Mouse (Mus musculus) midbrain, embryonic 13.5 days (tissue): ENCODE results near the gene Inka2. TPM values are rescaled to one million over a fixed set of nuclear protein-coding genes. Genes with fewer than 3 reads are reported as not detected.

Experiments
- ATAC-seq: fragments of 200-750 bp; cut with Nextera tagmentation; 2 replicates; pipeline ENCODE4 v1.8.0; 2017; ENCODE audit warnings: mild to moderate bottlenecking, moderate TSS enrichment, moderate library complexity
- H3K27ac ChIP-seq: fragments of 300-500 bp; sonication (generic); 2 replicates; pipeline ENCODE4 v1.5.1; 2015; ENCODE audit warnings: inconsistent platforms, mild to moderate bottlenecking, moderate library complexity
- H3K27me3 ChIP-seq: fragments of 300-500 bp; sonication (generic); 2 replicates; pipeline ENCODE4 v1.6.1; 2015; ENCODE audit warnings: mild to moderate bottlenecking, inconsistent platforms
- H3K36me3 ChIP-seq: fragments of 300-500 bp; sonication (generic); 2 replicates; pipeline ENCODE4 v1.6.1; 2015; ENCODE audit warnings: mild to moderate bottlenecking, inconsistent platforms
- H3K4me1 ChIP-seq: fragments of 300-500 bp; sonication (generic); replicated peaks from 2 replicates; pipeline ENCODE4 v1.6.1; 2015; ENCODE audit warnings: inconsistent platforms
- H3K4me2 ChIP-seq: fragments of 300-500 bp; sonication (generic); replicated peaks from 2 replicates; pipeline ENCODE4 v1.6.1; 2015; ENCODE audit warnings: moderate library complexity, mild to moderate bottlenecking, inconsistent platforms
- H3K4me3 ChIP-seq: fragments of 300-500 bp; sonication (generic); replicated peaks from 2 replicates; pipeline ENCODE4 v1.5.1; 2015; ENCODE audit warnings: mild to moderate bottlenecking, inconsistent platforms
- H3K9ac ChIP-seq: fragments of 300-500 bp; sonication (generic); replicated peaks from 2 replicates; pipeline ENCODE4 v1.6.1; 2015; ENCODE audit warnings: mild to moderate bottlenecking, inconsistent platforms
- H3K9me3 ChIP-seq: fragments of 300-500 bp; sonication (generic); 2 replicates; pipeline ENCODE4 v1.6.1; 2016; ENCODE audit warnings: mild to moderate bottlenecking, inconsistent platforms
- WGBS: fragments of 180-500 bp; shearing (Covaris S2); methylation state at CpG from one replicate; pipeline ENCODE4 v1.1.7; 2015; 5-methylcytosine and 5-hydroxymethylcytosine counted together
- polyA plus RNA-seq: library from polyadenylated mRNA; unstranded; fragments of >200 nt; fragmentation: Nextera tagmentation; extraction: Ambion mirVana; gene quantifications from 2 replicates; pipeline ENCODE4 v1.2.1, GENCODE M21; 2015

The Inka2 gene
- polyA plus RNA-seq, 1 experiment from 2014 or later = 2.4 TPM

GRCm38 (mm10) chr3:105768529-105768928 lies 64.1 kb downstream of the Inka2 start:
- Histone ChIP-seq H3K27me3 (no peaks in the 10 kb centered on the region), H3K4me3 (no peak overlapping the region), H3K36me3 (no peaks in the 10 kb centered on the region), H3K27ac (no peak overlapping the region), H3K4me1 (no peaks in the 10 kb centered on the region), H3K9me3 (no peaks in the 10 kb centered on the region), H3K9ac (no peak overlapping the region), H3K4me2 (no peak overlapping the region)
- no peak for ATAC-seq
- WGBS = 90% methylated on average over 6 of the region's 6 CpGs

DNA sequence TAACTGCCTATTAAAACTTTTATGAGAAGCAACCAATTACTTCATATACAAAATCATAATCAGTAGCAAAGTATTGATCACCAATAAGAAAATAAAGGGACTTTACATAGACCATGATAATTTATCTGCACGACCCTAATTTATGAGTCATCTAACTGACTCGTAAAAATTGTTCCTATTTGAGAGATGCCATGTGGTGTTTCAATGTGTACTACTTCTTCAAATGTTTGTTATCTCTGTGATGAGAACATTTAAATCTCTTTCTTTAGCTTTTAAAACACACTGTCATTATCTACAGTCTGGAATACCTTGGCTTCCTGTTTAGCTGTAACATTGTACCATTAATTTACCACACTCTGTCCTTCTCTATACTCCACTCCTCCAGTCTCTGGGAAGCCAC lies 65.0 kb downstream of the Inka2 start:
- Histone ChIP-seq H3K9me3 (no peaks in the 10 kb centered on the region), H3K4me3 (no peak overlapping the region), H3K4me2 (no peak overlapping the region), H3K27ac (no peak overlapping the region), H3K27me3 (no peaks in the 10 kb centered on the region), H3K36me3 (no peaks in the 10 kb centered on the region), H3K4me1 (no peaks in the 10 kb centered on the region), H3K9ac (no peak overlapping the region)
- ATAC-seq = no peak
- 95% methylated on average over 2 of the region's 2 CpGs for WGBS

Other genes starting within 250 kb of the Inka2 start
- gene Ddx20, start 17.0 kb upstream of the Inka2 start, polyA plus RNA-seq = 31.0 and 32.0 TPM in 2 replicates
- 74.3 and 76.1 TPM in 2 replicates for gene Rap1a, start 96.7 kb downstream of the Inka2 start, polyA plus RNA-seq
- gene Adora3, start 166.3 kb downstream of the Inka2 start, polyA plus RNA-seq = 0.24 TPM in 1 of 2 replicates, not detected in the other
- not detected in 2 replicates for gene Tmigd3, start 166.3 kb downstream of the Inka2 start, polyA plus RNA-seq
- gene I830077J02Rik, start 228.1 kb downstream of the Inka2 start, polyA plus RNA-seq = 0.39 and 0.41 TPM in 2 replicates